In genomic region chrX:73880194-73881035, GRCm38 (mm10) we compare ENCODE assay signal across 8 mouse cellular contexts. TPM values are rescaled to one million over a fixed set of nuclear protein-coding genes. Genes with fewer than 3 reads are reported as not detected.
DNase-seq lines count a peak whose midpoint lies in the region; ATAC-seq and TF ChIP-seq lines count a peak whose summit lies in the region.

No protein-coding gene starts in this region.

- no peak for DNase-seq in liver, adult 2 months (ENCODE audit: extremely low read depth, low read depth, low spot score)
- DNase-seq in liver, result no peak
- peak; percentile 56 for DNase-seq in forebrain, embryonic 14.5 days (ENCODE audit: low spot score)
- DNase-seq in kidney, adult 2 months, result peak; percentile 42
- peak; percentile 51 for DNase-seq in lung, postnatal 0 days (ENCODE audit: low spot score)
- DNase-seq in frontal cortex, postnatal 25 days (ENCODE audit: low spot score in 2 of 2), result no peak

- H3K4me3 ChIP-seq in liver, adult 2 months (ENCODE audit: insufficient read depth, low read depth, low read length), result peak overlapping the region; percentile 57; the same call in 1 of the 2 replicates
- peak overlapping the region; percentile 51 for H3K4me3 ChIP-seq in brown adipose tissue, adult 24 weeks (ENCODE audit: insufficient read depth, low read depth, low read length)
- peak overlapping the region; percentile 43 for H3K4me3 ChIP-seq in forebrain, embryonic 14.5 days (ENCODE audit: low read depth, low read length)
- H3K4me3 ChIP-seq in kidney, adult 2 months (ENCODE audit: insufficient read depth, low read depth, low read length), result peak overlapping the region; percentile 75
- H3K4me3 ChIP-seq in lung, postnatal 0 days (ENCODE audit: low read depth, low read length), result peak overlapping the region; percentile 31
- peak overlapping the region; percentile 76 for H3K4me3 ChIP-seq in olfactory bulb, adult 2 months (ENCODE audit: insufficient read depth, low read depth, low read length)

- no peak for TF ChIP-seq EP300 in lung, postnatal 0 days (IDR thresholded peaks at IDR 0.05)

- no peak for TF ChIP-seq CTCF in liver, adult 2 months (IDR thresholded peaks at IDR 0.05; ENCODE audit: low read depth, low read length)
- TF ChIP-seq CTCF in kidney, adult 2 months (conservative IDR thresholded peaks at IDR 0.05; ENCODE audit: insufficient read depth, insufficient read length, low read depth, low read length), result no peak
- no peak for TF ChIP-seq CTCF in lung, postnatal 0 days (IDR thresholded peaks at IDR 0.05)
- no peak for TF ChIP-seq CTCF in olfactory bulb, adult 2 months (IDR thresholded peaks at IDR 0.05; ENCODE audit: insufficient read depth, low read depth, low read length)

- peaks cover 2% of the 10 kb centered on the region; the same call in 1 of the 2 replicates for H3K4me1 ChIP-seq in liver, adult 2 months (ENCODE audit: control insufficient read depth, insufficient read depth, low read length)
- no peaks in the 10 kb centered on the region for H3K4me1 ChIP-seq in brown adipose tissue, adult 24 weeks (ENCODE audit: control insufficient read depth, insufficient read depth, insufficient read length, low read length)
- H3K4me1 ChIP-seq in forebrain, embryonic 14.5 days (ENCODE audit: control insufficient read depth, insufficient read depth, low read length), result no peaks in the 10 kb centered on the region
- H3K4me1 ChIP-seq in kidney, adult 2 months (ENCODE audit: control insufficient read depth, insufficient read depth, low read length), result no peaks in the 10 kb centered on the region
- no peaks in the 10 kb centered on the region for H3K4me1 ChIP-seq in lung, postnatal 0 days (ENCODE audit: insufficient read depth, low read depth, low read length)
- peaks cover 3% of the 10 kb centered on the region; the same call in 1 of the 2 replicates for H3K4me1 ChIP-seq in olfactory bulb, adult 2 months (ENCODE audit: control insufficient read depth, insufficient read depth, low read length)

- H3K36me3 ChIP-seq in liver, adult 2 months (ENCODE audit: control insufficient read depth, insufficient read depth, low read length), result no peaks in the 10 kb centered on the region
- no peaks in the 10 kb centered on the region for H3K36me3 ChIP-seq in forebrain, embryonic 14.5 days (ENCODE audit: control insufficient read depth, insufficient read depth, low read length)
- no peaks in the 10 kb centered on the region for H3K36me3 ChIP-seq in kidney, adult 2 months (ENCODE audit: control insufficient read depth, insufficient read depth, low read length)
- no peaks in the 10 kb centered on the region for H3K36me3 ChIP-seq in lung, postnatal 0 days (ENCODE audit: insufficient read depth, low read length)

- H3K27ac ChIP-seq in liver, adult 2 months (replicated peaks; ENCODE audit: insufficient read depth, low read depth, low read length), result no peak overlapping the region
- no peak overlapping the region for H3K27ac ChIP-seq in brown adipose tissue, adult 24 weeks (replicated peaks; ENCODE audit: low read depth, low read length)
- H3K27ac ChIP-seq in forebrain, embryonic 14.5 days (ENCODE audit: low read depth, low read length), result peak overlapping the region; percentile 66; the same call in 1 of the 2 replicates
- H3K27ac ChIP-seq in kidney, adult 2 months (ENCODE audit: insufficient read depth, low read depth, low read length), result peak overlapping the region; percentile 94
- no peak overlapping the region for H3K27ac ChIP-seq in lung, postnatal 0 days (ENCODE audit: low read length)
- H3K27ac ChIP-seq in olfactory bulb, adult 2 months (ENCODE audit: insufficient read depth, low read depth, low read length), result no peak overlapping the region

- 4% methylated on average over 33 of the region's 48 CpGs for WGBS in liver, adult 2 months
- 33% methylated on average over 38 of the region's 48 CpGs for WGBS in forebrain, embryonic 14.5 days
- WGBS in kidney, adult 2 months, result 2% methylated on average over 40 of the region's 48 CpGs
- WGBS in lung, postnatal 0 days, result 14% methylated on average over 14 of the region's 48 CpGs
- WGBS in olfactory bulb, adult 2 months, result 15% methylated on average over 37 of the region's 48 CpGs

- peak overlapping the region; percentile 57 for H3K4me2 ChIP-seq in forebrain, embryonic 14.5 days (ENCODE audit: low read length)
- H3K4me2 ChIP-seq in lung, postnatal 0 days (replicated peaks; ENCODE audit: low read depth, low read length), result peak overlapping the region; percentile 62

- H3K9me3 ChIP-seq in forebrain, embryonic 14.5 days (replicated peaks; ENCODE audit: control insufficient read depth, low read length), result no peaks in the 10 kb centered on the region
- H3K9me3 ChIP-seq in lung, postnatal 0 days (ENCODE audit: low read length), result no peaks in the 10 kb centered on the region

- ATAC-seq in forebrain, embryonic 14.5 days, result peak; percentile 67
- ATAC-seq in lung, postnatal 0 days, result peak; percentile 85

- H3K27me3 ChIP-seq in liver, adult 2 months (ENCODE audit: control insufficient read depth, insufficient read depth, low read length), result peaks cover 6% of the 10 kb centered on the region; the same call in 1 of the 2 replicates
- H3K27me3 ChIP-seq in forebrain, embryonic 14.5 days (replicated peaks; ENCODE audit: control insufficient read depth, insufficient read depth, low read length), result no peaks in the 10 kb centered on the region
- no peaks in the 10 kb centered on the region for H3K27me3 ChIP-seq in kidney, adult 2 months (replicated peaks; ENCODE audit: control insufficient read depth, insufficient read depth, low read length)
- no peaks in the 10 kb centered on the region for H3K27me3 ChIP-seq in lung, postnatal 0 days (replicated peaks; ENCODE audit: insufficient read depth, low read length)

- H3K79me2 ChIP-seq in liver, adult 2 months (ENCODE audit: control insufficient read depth, insufficient read depth, low read length), result no peaks in the 10 kb centered on the region

- no peak overlapping the region; the same call in 1 of the 2 replicates for H3K9ac ChIP-seq in liver, adult 2 months (ENCODE audit: low read depth, low read length)
- peak overlapping the region; percentile 71 for H3K9ac ChIP-seq in forebrain, embryonic 14.5 days (ENCODE audit: low read length)
- H3K9ac ChIP-seq in lung, postnatal 0 days (replicated peaks; ENCODE audit: low read depth), result no peak overlapping the region

- no peak for TF ChIP-seq POLR2A in liver, adult 2 months (IDR thresholded peaks at IDR 0.05; ENCODE audit: extremely low read depth, insufficient read depth, low read length)
- no peak for TF ChIP-seq POLR2A in kidney, adult 2 months (IDR thresholded peaks at IDR 0.05; ENCODE audit: low read depth, low read length)
- TF ChIP-seq POLR2A in olfactory bulb, adult 2 months (IDR thresholded peaks at IDR 0.05; ENCODE audit: insufficient read depth, low read depth, low read length), result no peak

RNA-seq across cellular contexts. Expression of gene Avpr2, which starts 11.5 kb away (rescaled TPM):
- not detected in 2 replicates for total RNA-seq in liver, adult 2 months (2014; rRNA removed)
- polyA plus RNA-seq in liver, adult 2 months (2012; rRNA removed), result not detected in 2 replicates
- polyA plus RNA-seq in brown adipose tissue, adult 24 weeks (2012; ENCODE audit: insufficient read depth, insufficient read length, missing spikeins), result not detected in 2 replicates
- polyA plus RNA-seq in forebrain, embryonic 14.5 days (2014; fragmentation: Nextera tagmentation; extraction: Ambion mirVana), result 0.26 TPM in 1 of 2 replicates, not detected in the other
- polyA plus RNA-seq in kidney, adult 2 months (2012; rRNA removed), result 35.3 and 41.0 TPM in 2 replicates
- 0.08 and 0.11 TPM in 2 replicates for polyA plus RNA-seq in lung, postnatal 0 days (2015; fragmentation: Nextera tagmentation; extraction: Ambion mirVana)
- not detected in 2 replicates for polyA plus RNA-seq in olfactory bulb, adult 2 months (2012; ENCODE audit: insufficient read depth, insufficient read length, low replicate concordance, missing spikeins)

RNA-seq across cellular contexts. Expression of gene L1cam, which starts 15.5 kb away (rescaled TPM):
- 0.09 and 0.47 TPM in 2 replicates for total RNA-seq in liver, adult 2 months (2014; rRNA removed)
- 0.06 and 0.17 TPM in 2 replicates for polyA plus RNA-seq in liver, adult 2 months (2012; rRNA removed)
- polyA plus RNA-seq in brown adipose tissue, adult 24 weeks (2012; ENCODE audit: insufficient read depth, insufficient read length, missing spikeins), result 2.2 and 2.3 TPM in 2 replicates
- 53.6 and 77.2 TPM in 2 replicates for polyA plus RNA-seq in forebrain, embryonic 14.5 days (2014; fragmentation: Nextera tagmentation; extraction: Ambion mirVana)
- 26.5 TPM in 2 replicates for polyA plus RNA-seq in kidney, adult 2 months (2012; rRNA removed)
- polyA plus RNA-seq in lung, postnatal 0 days (2015; fragmentation: Nextera tagmentation; extraction: Ambion mirVana), result 0.86 and 0.98 TPM in 2 replicates
- polyA plus RNA-seq in olfactory bulb, adult 2 months (2012; ENCODE audit: insufficient read depth, insufficient read length, low replicate concordance, missing spikeins), result not detected in 2 replicates

RNA-seq across cellular contexts. Expression of gene Arhgap4, which starts 41.3 kb away (rescaled TPM):
- 3.4 and 3.6 TPM in 2 replicates for total RNA-seq in liver, adult 2 months (2014; rRNA removed)
- 4.8 and 8.6 TPM in 2 replicates for polyA plus RNA-seq in liver, adult 2 months (2012; rRNA removed)
- polyA plus RNA-seq in brown adipose tissue, adult 24 weeks (2012; ENCODE audit: insufficient read depth, insufficient read length, missing spikeins), result 0.59 and 1.9 TPM in 2 replicates
- 1.3 and 2.0 TPM in 2 replicates for polyA plus RNA-seq in forebrain, embryonic 14.5 days (2014; fragmentation: Nextera tagmentation; extraction: Ambion mirVana)
- polyA plus RNA-seq in kidney, adult 2 months (2012; rRNA removed), result 8.9 and 15.5 TPM in 2 replicates
- polyA plus RNA-seq in lung, postnatal 0 days (2015; fragmentation: Nextera tagmentation; extraction: Ambion mirVana), result 1.9 and 2.3 TPM in 2 replicates
- not detected in 2 replicates for polyA plus RNA-seq in olfactory bulb, adult 2 months (2012; ENCODE audit: insufficient read depth, insufficient read length, low replicate concordance, missing spikeins)

RNA-seq across cellular contexts. Expression of gene Naa10, which starts 41.3 kb away (rescaled TPM):
- total RNA-seq in liver, adult 2 months (2014; rRNA removed), result 44.6 and 46.8 TPM in 2 replicates
- polyA plus RNA-seq in liver, adult 2 months (2012; rRNA removed), result 51.7 and 55.9 TPM in 2 replicates
- 90.3 and 104 TPM in 2 replicates for polyA plus RNA-seq in brown adipose tissue, adult 24 weeks (2012; ENCODE audit: insufficient read depth, insufficient read length, missing spikeins)
- 104 TPM in 2 replicates for polyA plus RNA-seq in forebrain, embryonic 14.5 days (2014; fragmentation: Nextera tagmentation; extraction: Ambion mirVana)
- polyA plus RNA-seq in kidney, adult 2 months (2012; rRNA removed), result 61.3 and 69.7 TPM in 2 replicates
- polyA plus RNA-seq in lung, postnatal 0 days (2015; fragmentation: Nextera tagmentation; extraction: Ambion mirVana), result 54.6 and 55.3 TPM in 2 replicates
- not detected in 2 replicates for polyA plus RNA-seq in olfactory bulb, adult 2 months (2012; ENCODE audit: insufficient read depth, insufficient read length, low replicate concordance, missing spikeins)

RNA-seq across cellular contexts. Expression of gene Renbp, which starts 50.2 kb away (rescaled TPM):
- 4.1 and 8.5 TPM in 2 replicates for total RNA-seq in liver, adult 2 months (2014; rRNA removed)
- 2.1 and 2.9 TPM in 2 replicates for polyA plus RNA-seq in liver, adult 2 months (2012; rRNA removed)
- 4.6 and 7.4 TPM in 2 replicates for polyA plus RNA-seq in brown adipose tissue, adult 24 weeks (2012; ENCODE audit: insufficient read depth, insufficient read length, missing spikeins)
- 8.9 and 9.3 TPM in 2 replicates for polyA plus RNA-seq in forebrain, embryonic 14.5 days (2014; fragmentation: Nextera tagmentation; extraction: Ambion mirVana)
- polyA plus RNA-seq in kidney, adult 2 months (2012; rRNA removed), result 125 and 144 TPM in 2 replicates
- 79.4 and 83.5 TPM in 2 replicates for polyA plus RNA-seq in lung, postnatal 0 days (2015; fragmentation: Nextera tagmentation; extraction: Ambion mirVana)
- not detected in 2 replicates for polyA plus RNA-seq in olfactory bulb, adult 2 months (2012; ENCODE audit: insufficient read depth, insufficient read length, low replicate concordance, missing spikeins)

Comparison
In these comparisons a context has a peak if more than half of its experiments do, and no peak if none do; other contexts are left out.
1. DNase-seq: peak in forebrain, embryonic 14.5 days (single experiment), kidney, adult 2 months (single experiment) and lung, postnatal 0 days (single experiment); none in liver, adult 2 months (single experiment), liver (single experiment) and frontal cortex, postnatal 25 days (0 of 2).
2. H3K27ac ChIP-seq: peak in forebrain, embryonic 14.5 days (single experiment) and kidney, adult 2 months (single experiment); none in liver, adult 2 months (single experiment), brown adipose tissue, adult 24 weeks (single experiment), lung, postnatal 0 days (single experiment) and olfactory bulb, adult 2 months (single experiment).
3. RNA of gene Avpr2, which starts 11.5 kb away (polyA plus RNA-seq): 35.3 to 41.0 TPM in kidney, adult 2 months; 0.08 to 0.11 TPM in lung, postnatal 0 days, 0.26 TPM in forebrain, embryonic 14.5 days, not detected in liver, adult 2 months, not detected in brown adipose tissue, adult 24 weeks and not detected in olfactory bulb, adult 2 months; every median in the first group is over 10 times any median in the second.
4. Peak in every context shown above with its lines, with median percentiles within 50 percentile points of each other: H3K4me3 ChIP-seq.